Mouse (Mus musculus): ENCODE measurements around the gene Gm3194.
"Not testable (repeated sequence)": the region's sequence is repeated elsewhere in the genome, so short reads cannot be mapped to it uniquely, and the experiment has no call there.

Gm3194 gene

DNA sequence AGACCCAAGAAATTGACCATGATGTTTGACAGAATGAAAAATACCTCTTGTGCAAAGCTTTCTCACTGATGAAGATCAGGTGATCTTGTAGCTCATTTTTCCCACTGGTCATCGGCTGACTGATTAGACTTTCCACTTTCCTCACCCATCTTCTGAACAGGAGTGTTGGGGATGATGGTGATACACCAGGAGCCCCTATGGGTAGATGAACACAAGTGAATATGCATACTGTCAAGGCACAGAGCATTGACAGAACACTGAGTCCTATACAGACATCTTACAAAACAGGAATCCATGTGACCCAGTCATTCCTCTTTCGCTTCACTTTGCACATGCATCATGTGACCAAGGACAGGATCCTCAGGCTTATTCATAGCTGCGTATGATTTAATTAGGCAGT is at the start of gene Gm3194:
Gene Gm3194, minus strand, starts transcription at position 101 of the 400 bp plus-strand sequence.
- not testable (repeated sequence) for DNase-seq (ENCODE audit: low spot score in 2 of 2)

GRCm38 (mm10) chr14:5501374-5501773 is 46.1 kb upstream of the Gm3194 start, which contains the start of gene Gm3488:
TSS of gene Gm3488 (plus strand) at chr14:5501674.
- DNase-seq (ENCODE audit: low spot score in 2 of 2), result not testable (repeated sequence)

DNA sequence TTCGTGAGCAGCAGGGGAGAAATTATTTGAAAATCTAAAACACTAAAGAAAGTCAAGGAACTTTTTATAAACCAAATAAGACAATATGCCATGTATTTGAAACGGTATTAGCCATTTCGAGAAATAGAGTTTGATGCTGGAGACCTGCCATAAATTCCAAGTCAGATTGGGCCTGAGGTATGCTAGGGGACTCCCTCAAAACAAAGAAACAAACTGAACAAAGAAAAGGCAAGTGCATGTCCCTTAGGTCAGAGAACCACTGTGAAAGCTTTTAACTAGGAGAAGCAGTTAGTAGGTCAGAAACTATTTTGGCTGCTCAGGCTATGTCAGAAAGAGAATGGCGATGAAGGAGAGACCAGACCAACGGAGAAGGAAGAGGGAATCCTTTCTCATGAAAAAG is 28.6 kb upstream of the Gm3194 start, which contains the start of gene Gm3187:
Gene Gm3187, plus strand, starts transcription at position 301 of the 400 bp plus-strand sequence.
- DNase-seq (ENCODE audit: low spot score in 2 of 2), result not testable (repeated sequence)

GRCm38 (mm10) chr14:5477730-5478129 is 22.5 kb upstream of the Gm3194 start, which contains the start of gene Gm8246:
TSS of gene Gm8246 (minus strand) at chr14:5477830.
- not testable (repeated sequence) for DNase-seq (ENCODE audit: low spot score in 2 of 2)

DNA sequence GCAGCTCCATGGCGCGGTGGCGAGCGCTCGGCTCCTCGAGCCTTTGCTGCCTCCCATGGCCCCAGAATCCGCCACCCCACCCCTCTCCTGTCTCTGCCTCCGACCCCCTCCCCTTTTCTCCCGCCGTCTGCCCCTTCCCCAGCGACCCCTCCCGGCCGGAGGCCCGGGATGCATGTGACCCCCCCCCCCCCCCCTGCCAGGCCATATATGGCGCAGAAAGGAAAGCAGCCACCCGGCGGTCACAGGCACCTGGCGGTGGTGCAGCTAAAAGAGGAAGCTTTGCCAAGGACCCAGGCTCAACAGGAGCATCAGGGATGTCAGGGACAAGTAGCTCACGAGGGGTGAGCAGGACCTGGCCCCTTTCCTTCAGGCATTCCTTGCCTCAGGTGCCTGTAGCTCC is 5.2 kb upstream of the Gm3194 start:
- not testable (repeated sequence) for DNase-seq (ENCODE audit: low spot score in 2 of 2)

GRCm38 (mm10) chr14:5388949-5389348 is 66.3 kb downstream of the Gm3194 start, which contains the start of gene Gm3500:
TSS of gene Gm3500 (minus strand) at chr14:5389049.
- DNase-seq (ENCODE audit: low spot score in 2 of 2), result not testable (repeated sequence)
